Mouse (Mus musculus) c-Kit-positive CD71-positive TER-119-negative erythroid progenitor cells, embryonic 14.5 days (primary cell): ENCODE data around the gene Glra4.

ENCODE experiments used
- DNase-seq: peaks from one replicate; pipeline ENCODE4 v3.0.0-alpha.2; 2013; ENCODE audit warnings: low read depth

Glra4 gene

DNA sequence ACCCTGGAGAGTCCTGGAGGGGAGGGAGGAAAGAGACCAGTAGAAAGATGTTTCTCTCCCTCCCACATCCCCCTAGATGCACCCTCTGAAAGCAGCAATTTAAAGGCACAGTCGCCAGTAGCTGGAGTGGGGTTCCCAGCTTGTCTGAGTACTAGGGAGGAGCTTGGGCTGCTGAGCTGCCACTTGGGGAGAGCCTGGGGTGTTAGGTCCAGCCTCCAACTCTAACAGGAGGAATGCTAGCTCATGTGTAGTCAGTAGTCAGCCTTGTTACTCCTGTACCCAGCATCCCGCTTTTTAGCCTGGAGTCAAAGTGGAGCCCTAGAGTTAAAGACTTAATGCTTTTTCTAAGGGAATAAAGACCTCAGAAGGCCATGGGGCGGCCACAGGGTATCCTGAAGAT lies at the start of gene Glra4:
Gene Glra4, minus strand, starts transcription at position 101 of the 400 bp plus-strand sequence.
- no peak for DNase-seq

DNA sequence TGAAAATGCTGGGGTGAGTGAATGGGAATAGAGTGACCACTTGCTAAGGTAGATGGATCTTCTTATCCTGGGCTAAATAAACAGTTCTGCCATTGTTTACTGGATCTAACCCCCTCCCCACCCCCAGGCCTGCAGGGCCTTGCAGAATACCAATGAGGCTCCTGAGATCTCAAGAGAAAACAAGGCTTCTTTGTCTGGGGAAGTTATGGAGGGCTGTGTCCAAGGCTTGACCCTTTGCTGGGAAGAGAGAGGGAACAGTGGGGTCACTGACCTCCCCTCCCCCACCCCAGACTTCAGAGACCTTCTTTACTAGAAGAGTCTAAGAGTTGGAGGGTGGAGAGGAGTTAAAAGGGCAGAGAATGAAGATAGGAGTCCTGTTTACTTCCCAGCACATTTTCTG lies 48.7 kb upstream of the Glra4 start:
- no peak for DNase-seq

DNA sequence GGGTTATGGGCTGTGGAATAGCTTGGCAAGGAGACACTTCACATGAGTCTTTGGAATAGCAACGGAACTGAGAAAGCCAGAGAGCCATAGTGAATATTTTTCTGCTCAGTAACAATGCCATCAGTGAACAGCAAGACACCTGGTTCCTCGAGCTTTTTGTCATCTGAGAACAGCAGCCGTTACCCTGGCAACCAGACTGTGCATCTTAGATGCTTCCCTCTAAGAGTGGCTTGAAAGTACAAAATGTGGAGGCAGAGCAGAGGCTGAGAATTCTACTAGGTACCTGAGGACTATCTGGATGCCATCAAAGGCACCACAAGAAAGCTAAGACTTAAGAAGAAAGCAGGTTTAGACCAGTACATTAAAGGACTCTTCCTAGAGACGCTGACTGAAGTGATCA lies 45.1 kb upstream of the Glra4 start:
- DNase-seq, result no peak

DNA sequence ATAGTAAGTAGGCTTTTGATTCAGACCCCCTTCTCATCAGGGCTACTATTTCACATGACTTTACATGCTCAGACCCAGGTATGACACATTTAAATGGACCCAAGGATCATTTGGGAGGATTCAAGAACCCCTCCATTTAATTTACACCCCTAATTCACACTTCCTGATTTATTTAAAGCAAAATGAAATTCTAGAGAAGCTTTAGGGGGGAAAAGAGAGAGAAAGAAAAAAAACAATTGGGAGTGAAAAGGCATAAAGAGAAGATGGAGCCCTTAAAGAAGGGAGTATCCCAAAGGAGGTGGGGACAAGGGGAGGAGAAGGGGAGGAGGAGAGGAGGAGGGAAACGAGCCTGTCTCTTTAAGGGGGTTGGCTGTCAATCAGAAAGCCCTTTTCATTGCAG lies 42.4 kb upstream of the Glra4 start, which contains the start of gene Plp1:
Gene Plp1, plus strand, starts transcription at position 301 of the 400 bp plus-strand sequence.
- no peak for DNase-seq

DNA sequence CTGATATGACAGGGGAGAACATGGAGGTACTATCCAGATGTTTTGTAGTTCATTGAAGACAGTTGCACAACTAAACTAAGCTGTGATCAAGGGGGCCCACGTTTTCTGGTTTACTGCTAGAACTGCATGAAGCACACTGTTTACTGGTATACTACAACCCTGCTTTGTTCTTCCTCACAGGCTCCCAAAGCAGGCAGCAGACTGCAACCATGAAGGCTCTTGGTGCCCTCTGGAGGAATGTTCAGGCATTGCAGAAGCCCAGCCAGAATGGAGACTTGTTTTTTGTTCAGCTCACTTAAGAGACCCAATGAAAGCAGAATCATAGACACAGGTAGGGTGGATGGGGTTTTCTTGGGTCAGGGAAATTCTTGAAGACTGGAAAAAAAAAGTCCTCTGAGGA lies 40.3 kb upstream of the Glra4 start:
- DNase-seq, result peak; percentile 17

DNA sequence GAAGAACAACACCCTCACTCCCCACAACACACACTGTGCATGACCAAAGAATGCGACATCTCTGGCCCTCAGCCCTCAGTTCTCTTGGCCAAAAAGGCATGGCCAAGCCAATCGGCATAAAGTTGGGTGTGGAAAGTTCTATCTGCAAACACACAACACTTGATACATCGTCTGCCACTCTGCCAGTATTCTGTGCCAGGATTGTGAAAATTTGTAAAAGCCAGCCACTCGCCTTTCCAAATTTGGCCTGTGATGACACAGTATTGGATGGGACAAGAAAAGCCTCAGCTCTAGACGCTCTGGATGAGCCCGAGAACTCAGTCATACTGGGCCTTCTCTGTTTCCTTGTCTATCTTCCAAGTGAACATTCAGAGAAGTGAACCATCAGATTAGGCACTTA lies 39.8 kb upstream of the Glra4 start:
- no peak for DNase-seq

DNA sequence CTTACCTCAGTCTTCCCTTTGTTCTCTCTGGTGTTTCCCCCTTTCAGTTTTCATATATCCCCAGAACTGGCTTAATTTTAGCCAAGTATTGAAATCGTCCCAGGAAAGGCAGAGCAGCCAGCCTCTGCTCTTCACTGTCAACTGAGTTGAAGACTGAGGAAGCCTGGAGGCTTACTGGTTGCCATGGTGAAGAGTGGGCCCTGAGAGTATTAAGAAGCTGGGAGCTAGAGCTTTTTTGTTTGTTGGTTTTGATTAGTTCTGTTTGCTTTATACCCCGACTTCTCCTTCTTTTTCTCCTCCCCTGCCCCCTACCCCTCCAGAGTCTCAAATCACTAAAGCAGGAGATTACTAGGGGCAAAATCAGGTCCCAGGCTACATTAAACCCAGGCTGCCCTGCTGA lies 17.3 kb upstream of the Glra4 start:
- no peak for DNase-seq

DNA sequence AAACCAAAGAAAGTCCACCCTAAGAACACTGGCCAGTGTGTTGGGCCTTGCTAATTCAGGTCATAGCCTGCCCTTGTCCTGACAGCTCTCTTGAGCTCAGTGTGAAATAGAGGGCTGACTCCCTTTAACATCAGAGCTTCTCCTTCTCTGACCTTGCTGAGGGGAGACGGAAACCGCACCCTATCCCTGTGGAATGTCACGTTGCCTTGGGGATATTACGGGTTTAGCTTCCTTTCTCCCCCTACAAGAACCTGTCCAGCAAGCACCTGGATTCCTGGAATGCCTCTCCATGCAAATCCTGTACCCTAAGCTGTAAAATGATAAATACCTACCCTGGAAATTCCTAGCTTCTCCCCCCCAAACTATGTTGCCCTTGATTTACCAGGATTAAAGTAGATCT lies 9.5 kb upstream of the Glra4 start:
- no peak for DNase-seq

DNA sequence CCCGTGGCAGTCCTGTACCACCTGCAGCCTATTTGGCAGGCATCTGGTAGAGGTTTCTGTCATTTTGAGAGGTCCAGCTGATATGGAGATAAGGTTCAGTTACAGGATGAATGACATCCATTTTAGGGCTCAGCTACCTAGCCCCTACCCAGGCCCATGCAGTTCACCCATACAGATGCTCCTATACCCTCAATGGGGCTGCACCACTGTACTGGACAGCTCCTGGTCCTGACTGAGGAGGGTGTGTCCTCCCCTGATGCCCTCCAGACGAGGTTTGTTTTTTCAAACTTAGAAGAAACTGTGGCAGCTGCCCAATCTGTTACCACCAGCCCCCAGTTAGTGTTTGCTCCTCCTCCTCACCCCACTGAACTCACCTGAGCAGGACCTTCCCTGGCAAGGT lies 679 bp downstream of the Glra4 start:
- no peak for DNase-seq

DNA sequence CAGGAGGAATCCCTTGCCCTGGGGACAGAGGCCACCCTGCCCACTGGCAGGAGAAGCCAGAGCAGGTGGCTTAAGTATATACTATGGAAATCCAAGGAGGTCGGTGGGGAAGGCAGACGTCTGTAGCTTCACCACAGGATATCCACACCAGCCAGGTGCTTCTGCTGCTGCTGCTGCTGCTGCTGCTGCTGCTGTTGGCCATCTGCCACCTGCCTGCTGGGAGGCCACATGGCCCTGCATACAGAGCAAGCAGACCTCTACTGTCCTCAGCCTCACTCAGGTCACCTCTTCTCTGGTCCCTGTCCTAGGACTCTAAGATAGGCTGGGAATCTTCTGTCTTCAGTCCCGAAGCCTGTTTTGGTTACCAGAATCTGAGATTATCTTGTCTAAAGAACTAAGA lies 1.9 kb downstream of the Glra4 start:
- DNase-seq, result no peak

DNA sequence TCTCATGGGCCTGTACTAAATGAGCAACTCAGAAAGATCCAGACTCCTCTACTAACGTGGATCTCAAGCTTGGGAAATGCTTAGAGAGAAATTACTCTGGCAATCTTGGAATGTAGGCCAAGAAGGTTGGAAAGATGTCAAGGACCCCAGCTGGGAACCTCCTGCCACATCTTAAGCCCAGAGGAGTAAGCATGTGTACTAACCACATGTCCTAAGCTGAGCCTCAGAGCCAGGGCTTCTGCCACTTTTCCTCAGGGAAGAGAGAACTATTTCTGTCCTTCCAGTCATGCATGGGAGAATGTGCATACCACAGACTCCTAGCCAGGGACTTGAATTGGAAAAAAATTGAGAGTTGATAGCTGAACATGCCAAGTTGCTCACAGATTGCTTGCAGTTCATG lies 6.9 kb downstream of the Glra4 start:
- no peak for DNase-seq

DNA sequence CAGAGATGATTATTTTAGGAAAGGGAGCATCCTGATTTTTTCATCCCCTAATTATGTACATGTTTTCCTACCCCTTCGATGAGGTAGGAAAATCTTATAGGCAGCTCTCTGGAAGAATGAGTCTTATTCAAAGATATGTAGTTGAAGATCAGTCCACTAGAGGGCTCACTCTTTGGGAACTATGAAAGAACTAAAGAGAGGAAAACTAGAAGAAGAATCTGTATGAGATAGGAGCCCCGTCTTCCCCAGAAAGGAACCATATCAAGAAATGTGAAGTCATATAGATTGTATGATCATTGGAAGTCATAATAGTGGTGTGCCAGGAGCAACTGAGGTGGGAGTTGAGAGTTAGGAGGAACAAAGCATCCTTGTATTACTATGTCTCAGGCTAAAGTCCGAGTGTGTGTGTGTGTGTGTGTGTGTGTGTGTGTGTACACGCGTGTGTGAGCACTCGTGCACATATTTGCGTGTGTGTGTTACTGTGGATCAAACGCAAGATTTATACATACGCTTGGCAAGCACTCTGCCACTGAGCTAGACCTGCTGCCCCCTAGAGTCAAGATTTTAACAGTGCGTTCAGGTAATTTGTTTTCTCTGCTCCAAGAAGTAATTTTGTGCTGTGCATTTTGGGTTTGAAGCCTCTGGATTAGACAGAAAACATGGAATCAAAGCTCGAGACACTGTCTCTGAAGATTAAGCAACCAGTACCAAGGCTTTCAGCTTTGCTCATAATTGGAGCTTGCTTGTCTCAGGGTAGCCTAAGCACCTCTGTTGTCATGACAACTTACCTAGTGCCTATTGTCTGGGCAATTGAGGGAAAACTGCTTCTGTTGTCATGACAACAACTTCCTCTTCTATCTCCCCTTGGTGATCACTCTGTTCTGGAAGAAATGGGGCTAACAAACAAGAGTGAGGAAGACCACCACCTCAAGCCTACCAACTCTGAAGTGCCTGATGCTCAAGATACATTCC lies 18.6 kb downstream of the Glra4 start:
- DNase-seq, result no peak

DNA sequence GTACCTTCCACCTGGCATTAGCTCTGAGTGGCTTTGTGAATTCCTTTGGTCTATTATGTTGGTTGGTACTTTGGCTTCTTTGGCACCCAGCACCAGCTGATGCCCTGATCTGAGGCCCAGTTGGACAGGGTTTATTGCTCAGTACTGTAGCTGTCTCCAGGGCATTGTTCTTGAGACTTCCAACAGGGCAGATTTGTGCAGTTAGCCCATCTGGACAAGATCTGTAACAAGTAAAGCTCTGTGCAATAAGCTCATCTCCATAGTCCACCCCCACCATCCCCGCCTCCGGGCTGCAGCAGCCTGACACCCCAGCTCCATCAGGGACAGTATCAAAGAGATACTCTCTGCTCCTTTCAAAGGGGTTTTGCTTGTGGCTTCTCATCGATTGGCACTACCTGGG lies 24.5 kb downstream of the Glra4 start:
- DNase-seq, result no peak

DNA sequence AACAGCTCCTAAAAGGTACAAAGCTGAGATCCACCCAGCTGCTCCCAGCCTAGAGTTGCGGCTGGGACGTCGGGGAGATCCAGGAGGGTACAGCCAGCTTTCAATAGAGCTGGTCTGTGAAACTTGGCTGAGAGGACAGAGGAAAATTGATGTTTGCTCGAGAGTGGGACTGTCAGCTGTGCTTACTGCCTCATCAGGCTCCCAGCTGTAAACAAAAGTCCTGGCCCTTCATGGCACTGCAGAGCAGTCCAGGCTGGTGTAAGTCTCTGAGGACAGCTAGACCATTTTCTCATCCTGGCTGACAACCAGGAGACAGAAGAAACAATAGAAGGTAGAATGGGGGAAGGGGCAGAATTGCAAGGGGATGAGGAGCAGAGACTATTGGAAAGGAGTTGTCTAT lies 30.6 kb downstream of the Glra4 start:
- no peak for DNase-seq

DNA sequence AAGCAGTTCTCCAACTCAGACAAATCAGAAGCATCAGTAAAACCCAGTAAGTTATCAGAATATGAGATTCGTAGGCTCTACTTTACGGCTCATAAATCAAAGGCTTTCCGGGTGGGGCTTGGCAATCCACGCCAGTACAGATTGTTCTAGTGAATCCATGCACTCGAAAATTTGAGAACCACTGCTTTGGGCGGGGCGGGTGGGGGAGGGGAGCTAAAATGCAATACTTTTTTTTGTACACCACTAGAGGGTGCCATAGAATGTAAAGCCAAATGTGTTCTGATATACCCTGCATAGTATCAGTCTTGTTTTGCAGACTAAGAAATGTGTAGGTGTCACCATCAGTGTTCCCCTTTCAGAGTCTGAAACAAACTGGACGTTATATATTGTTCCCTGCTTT lies 35.3 kb downstream of the Glra4 start:
- no peak for DNase-seq

DNA sequence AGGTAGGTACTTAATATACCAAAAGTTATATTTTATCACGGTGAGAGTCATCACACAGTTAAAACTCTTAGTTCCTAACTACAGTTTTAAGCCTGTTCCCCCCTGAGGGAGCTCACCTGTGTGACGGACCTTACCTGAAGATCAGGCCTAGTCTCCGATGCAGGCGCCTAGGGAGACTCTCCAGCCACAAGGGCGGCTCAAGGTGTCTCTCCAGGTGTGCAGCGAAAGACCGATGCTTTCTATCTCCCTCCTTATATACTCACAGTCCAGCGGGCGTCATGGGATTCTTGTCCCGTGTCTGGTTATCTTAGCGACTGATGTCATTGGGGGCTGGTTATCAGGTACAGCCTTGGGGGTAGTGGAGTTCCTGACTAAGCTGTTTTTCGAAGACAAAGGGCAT lies 36.5 kb downstream of the Glra4 start, which contains the start of gene Morf4l2:
Gene Morf4l2, minus strand, starts transcription at position 232 of the 400 bp plus-strand sequence.
- no peak for DNase-seq

DNA sequence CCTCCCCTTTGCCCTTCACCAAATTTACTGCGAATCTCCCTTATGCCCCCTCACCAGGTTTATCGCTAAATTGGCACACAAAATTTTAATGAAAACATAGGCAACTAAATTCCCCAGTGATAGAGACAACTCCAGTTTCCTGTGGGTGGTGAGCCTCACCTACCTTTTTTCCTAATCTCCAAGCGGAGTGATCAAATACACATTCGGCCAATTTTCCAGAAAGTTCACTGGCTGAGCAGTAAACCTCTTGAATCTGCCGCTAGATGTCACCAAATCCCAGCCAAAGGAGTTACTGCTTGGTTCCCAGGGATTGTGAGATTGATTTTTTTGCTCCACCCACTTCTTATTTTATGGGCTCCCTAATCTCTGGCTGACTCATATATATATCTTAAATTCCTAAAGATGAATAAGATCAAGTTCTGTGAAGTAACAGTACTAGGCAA lies 37.3 kb downstream of the Glra4 start:
- peak; percentile 61 for DNase-seq

DNA sequence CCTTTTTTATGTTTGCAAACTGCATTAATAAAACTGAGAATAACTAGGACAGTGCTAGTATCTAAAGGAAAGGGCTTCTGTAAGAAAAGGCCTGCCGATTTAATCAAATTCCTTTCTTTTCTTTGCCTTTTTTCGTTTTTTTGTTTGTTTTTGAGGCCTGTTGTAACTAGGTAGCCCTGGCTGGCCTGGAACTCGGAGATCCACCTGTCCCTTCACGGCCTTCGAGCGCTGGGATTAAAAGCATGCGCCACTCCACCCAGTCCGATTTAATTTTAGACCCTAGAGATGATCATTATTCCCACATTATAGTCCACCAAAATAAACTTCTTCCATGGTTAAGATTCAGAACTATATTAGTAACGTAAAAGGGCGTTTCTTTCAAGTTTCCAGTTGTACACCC lies 37.7 kb downstream of the Glra4 start:
- DNase-seq, result no peak

DNA sequence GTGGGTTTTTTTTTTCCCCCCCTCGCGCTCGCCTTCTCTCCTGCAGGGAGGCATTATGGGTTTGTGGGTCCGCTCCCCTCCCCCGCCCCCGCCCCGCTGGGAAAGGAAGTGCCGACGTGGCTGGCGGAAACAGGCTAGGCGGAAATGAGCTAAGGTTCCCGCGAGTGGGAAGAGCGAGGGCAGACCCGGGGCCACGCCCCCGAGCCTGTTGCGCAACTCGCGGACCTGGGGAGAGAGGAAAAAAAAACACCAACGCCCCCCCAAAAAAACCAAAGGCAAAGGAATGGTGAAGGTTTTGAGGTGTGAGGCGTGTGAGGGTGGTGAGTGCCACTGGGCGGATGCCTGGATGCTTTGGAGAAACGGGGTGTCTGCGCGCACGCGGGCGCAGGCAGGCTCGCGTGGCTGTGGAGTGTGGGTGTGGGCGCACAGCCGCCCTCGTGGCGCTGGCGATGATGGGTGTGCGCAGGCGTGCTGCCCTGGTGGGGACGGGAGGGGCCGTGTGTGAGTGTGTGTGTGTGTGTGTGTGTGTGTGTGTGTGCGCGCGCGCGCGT lies 38.2 kb downstream of the Glra4 start:
- DNase-seq, result no peak

DNA sequence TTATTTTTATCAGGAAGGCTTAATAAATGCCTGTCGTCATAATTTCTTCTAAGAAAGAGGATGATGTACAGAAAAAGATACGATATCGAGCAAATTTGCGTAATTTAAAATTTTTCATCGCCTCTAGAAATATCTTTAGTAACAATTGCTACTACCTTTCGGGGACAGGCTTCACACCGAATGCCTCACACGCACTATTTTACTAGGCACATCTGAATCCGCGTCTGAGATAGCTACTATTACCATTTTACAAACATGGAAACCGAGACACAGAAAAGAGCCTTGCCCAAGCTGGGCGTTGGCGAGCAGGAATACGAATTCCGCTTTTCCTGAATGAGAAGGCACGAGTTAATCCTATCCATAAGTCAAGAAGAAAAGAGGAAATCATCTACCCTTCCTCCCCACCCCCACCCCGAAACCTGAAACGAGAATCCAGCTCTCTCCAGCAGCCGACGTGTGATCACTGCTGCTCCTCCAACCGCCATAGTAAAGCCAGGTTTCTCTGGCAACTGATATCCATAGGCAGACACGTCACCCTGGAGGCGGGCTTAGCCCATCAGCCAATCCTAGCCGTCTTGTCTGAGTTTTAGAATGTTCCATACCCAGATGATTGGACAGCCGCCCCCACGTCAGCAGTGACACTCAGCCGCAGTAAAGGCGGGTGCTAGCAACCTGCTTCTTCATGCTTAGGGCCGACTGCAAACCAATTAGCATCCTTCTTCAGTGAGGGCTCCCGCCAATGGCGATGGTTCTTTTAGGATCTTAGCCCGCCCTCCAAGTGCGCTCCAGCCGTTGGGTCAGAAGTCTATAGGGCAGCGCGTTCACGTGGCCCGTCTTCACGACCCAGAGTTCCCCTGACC lies 38.9 kb downstream of the Glra4 start:
- DNase-seq, result peak; percentile 82

DNA sequence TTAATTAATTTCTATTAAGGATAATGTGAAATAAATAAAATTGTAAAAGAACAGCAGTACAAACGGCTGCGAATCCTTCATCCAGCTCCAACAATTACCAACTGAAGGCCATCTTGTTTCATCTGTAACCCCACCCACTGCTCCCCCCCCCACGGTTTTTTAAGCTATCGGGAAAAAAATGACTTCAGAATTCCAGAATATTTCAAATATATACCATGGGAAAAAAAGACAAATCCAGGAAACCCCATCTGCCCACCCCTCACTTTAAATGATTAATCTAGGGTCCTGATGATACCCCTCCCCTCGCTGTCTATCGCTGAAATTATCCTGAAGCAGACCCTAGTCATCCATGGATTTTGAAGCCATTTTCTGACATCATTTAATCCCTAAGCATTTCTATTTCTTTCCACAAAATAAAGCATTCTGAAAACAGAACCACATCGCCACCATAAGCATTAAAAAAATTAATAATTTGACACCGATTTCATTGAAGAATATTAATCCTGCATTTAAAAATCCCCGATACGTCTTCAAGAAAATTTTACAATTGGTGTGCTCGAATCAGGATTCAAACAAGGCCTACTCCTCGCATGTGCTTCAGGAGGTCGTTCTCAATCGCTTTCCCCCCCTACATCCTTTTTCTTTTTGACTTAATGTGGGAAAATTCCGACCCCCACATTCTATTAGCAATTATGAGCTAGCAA lies 39.7 kb downstream of the Glra4 start:
- no peak for DNase-seq

DNA sequence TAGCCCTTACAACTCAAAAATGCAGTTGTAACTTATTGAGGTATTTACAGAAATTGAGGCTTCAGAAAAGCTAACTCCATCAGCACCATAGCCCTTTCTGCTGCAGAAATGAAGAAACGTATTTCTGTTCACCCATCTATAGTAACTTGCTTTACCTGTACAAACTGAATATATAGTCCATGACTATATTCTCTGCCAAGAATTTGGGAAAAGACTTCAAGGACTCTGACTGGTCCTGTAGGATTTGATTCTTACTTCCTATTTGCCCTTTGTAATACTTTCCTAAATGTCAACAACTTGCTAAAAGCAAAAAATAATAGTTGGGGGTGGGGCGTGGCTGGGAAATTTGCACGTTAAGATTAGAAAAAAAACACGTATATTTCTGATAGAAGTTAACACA lies 47.9 kb downstream of the Glra4 start:
- no peak for DNase-seq
